Mouse (Mus musculus) heart, postnatal 10 days (tissue): ENCODE results near the gene Tmsb4x. TPM values are rescaled to one million over a fixed set of nuclear protein-coding genes. Genes with fewer than 3 reads are reported as not detected.

Source experiments
- DNase-seq, 2 experiments: peaks; one replicate each; pipeline ENCODE4 v3.0.0; 2021
- intact Hi-C: fragments of 180-260 bp; cut with DNase I; formaldehyde crosslinking; loops from one replicate; pipeline ENCODE4 v1.15.1; 2025
- total RNA-seq, 2 experiments: library from RNA; stranded (reverse); gene quantifications; 2 replicates each; pipeline ENCODE4 v1.2.3; 2021

Tmsb4x gene
- total RNA-seq, 2 experiments from 2014 or later, result 782 to 828 TPM

DNA sequence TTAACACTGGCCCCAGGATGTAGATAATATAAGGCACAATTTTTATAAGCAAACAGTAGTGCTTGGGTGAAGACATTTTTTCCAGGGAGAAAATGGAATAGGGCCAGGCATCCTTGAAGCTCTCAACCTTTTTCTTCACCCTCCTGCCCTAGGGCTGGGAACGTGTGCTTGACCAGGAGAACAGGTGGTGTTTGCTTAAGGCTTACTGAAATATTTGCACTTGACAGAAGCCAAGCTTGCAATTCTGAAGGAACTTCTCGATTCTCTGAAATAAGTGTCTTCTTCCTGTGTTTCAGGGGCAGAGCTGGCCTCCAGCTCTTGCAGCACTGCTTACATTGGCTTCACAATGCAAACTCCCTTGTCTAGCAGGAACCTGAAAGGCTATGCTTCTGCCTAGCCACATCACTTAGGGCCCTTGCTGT lies 13.9 kb downstream of the Tmsb4x start:
- no peak for DNase-seq
- intact Hi-C loops, result no loop called here

GRCm38 (mm10) chrX:167186306-167186705 lies 22.8 kb downstream of the Tmsb4x start:
- DNase-seq, result no peak
- intact Hi-C loops, result no loop called here

- intact Hi-C loops, result no loop called here
- DNase-seq, result no peak
These were observed 25.6 kb downstream of the Tmsb4x start for GRCm38 (mm10) chrX:167183535-167183934.

GRCm38 (mm10) chrX:167182411-167182810 lies 26.7 kb downstream of the Tmsb4x start:
- no peak for DNase-seq
- intact Hi-C loops, result no loop called here

DNA sequence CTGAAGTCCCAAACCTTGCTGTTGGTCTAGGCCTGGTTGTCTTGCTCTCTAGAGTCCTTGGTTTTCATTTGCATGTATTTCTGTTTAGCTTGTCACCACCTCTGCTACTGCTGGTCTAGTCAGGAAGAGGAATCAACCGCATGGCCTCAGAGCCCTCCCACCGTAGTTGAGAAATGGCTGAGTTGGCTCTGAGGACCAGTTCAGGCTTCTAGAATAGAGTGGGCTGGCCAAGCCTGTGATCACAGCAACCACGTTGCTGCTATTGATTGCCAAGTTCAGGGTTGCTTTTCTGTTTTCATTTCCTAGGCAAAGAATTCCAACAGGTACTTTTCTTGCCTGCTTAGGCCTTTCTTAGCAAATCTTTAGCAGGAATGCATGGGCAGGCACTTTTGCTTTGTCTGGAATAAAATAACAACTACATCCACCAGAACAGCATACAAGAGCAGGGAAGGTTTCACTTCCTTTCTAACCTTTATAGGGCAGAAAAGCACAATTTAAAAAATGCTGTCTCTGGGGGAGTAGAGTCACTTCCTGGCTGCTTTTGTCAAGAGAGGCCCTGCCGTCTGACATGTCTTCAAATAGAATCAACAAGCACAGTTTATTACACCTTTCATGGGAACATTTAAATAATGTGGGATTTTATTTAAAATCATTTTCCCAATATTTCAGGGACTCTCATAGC lies 29.0 kb downstream of the Tmsb4x start:
- peak; percentile 31 to 33 for DNase-seq
- intact Hi-C loops, result no loop called here

- intact Hi-C loops, result no loop called here
- DNase-seq, result peak in 1 of 2 experiments; percentile 21
These were observed 29.6 kb downstream of the Tmsb4x start for GRCm38 (mm10) chrX:167179549-167179948.

- intact Hi-C loops, result no loop called here
- DNase-seq, result peak; percentile 31 to 32
These were observed 33.8 kb downstream of the Tmsb4x start for GRCm38 (mm10) chrX:167175319-167175718.

- no peak for DNase-seq
- intact Hi-C loops, result no loop called here
These were observed 34.8 kb downstream of the Tmsb4x start for GRCm38 (mm10) chrX:167174311-167174710.

DNA sequence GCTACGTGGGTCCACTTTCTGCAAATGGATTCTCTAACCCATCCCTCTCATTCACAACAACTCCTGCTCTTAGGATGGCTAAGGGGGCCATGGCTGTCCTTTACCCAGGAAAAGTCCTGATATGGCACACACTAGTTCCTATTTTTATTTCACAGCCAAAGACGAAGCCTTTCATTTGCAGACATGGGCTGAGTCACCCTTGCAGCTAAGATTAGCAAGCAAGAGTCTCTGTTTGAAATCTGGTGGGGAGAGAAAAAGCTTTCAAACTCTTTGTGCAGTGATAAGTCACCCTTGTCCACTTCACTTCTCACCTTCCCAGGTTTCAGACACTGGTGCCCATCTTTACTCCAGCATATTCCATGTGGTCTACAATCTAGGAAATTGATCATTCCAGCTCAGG lies 36.9 kb downstream of the Tmsb4x start:
- intact Hi-C loops, result no loop called here
- DNase-seq, result no peak

DNA sequence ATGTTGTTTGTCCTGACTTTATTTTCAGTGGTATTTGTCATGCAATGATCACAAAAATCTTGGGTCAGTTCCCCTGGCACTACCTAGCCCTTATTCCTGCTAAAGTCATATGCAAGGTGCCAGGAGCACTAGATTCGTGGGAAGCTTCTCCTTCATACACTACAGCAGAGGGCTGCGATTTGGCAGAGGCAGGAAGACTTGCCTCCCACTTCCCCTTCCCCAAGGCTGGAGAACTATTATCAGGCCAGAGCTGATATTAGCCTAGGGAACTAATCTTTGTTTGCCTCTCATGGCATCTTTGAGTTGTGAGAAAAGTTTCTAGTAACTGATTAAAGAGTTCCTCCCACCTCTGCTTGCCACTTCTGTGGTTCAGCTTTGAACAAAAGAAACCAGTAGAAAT lies 37.8 kb downstream of the Tmsb4x start:
- intact Hi-C loops, result no loop called here
- no peak for DNase-seq

DNA sequence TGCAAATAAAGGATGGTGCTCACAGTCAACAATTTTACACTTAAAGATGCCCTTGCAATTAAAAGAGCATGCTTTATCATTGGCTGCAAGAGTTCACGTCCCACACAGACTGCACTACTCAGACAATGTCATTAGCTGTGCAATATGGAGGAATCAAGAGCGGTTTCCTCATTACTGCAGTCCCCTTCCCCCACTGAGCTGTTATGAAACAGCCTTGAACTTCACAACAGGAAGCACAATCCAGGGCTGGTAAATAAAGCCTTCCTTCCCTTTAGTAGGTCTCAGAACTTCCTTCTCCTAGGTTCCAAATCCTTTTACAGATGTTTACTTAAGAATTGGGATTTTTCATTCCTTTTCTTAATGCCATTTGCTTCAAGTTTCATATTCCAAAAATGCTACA lies 41.8 kb downstream of the Tmsb4x start:
- intact Hi-C loops, result no loop called here
- DNase-seq, result peak in 1 of 2 experiments; percentile 18

GRCm38 (mm10) chrX:167166051-167166450 lies 43.1 kb downstream of the Tmsb4x start:
- intact Hi-C loops, result no loop called here
- DNase-seq, result no peak

GRCm38 (mm10) chrX:167157691-167158090 lies 51.4 kb downstream of the Tmsb4x start:
- DNase-seq, result no peak
- intact Hi-C loops, result no loop called here

Other genes with a start within 250 kb of the Tmsb4x start
- 1 to 10 TPM; 1.1 to 1.2 TPM for gene Tlr8, start 55.0 kb upstream of the Tmsb4x start, total RNA-seq
- 1 to 10 TPM; 1.8 to 2.3 TPM for gene Tlr7, start 121.2 kb upstream of the Tmsb4x start, total RNA-seq
- gene Prps2, start 173.4 kb upstream of the Tmsb4x start, total RNA-seq, result 10 to 100 TPM; 15.4 to 23.1 TPM